Mouse (Mus musculus): ENCODE measurements at regions not wholly inside any gene's neighbourhood (a gene's known extent, or its start where the extent isn't known, plus 50 kb on each side); places are given as distances from the start of the nearest gene placed in this dataset.
A peak's percentile ranks its signal among the peaks of the same experiment; 100 is the strongest.

DNA sequence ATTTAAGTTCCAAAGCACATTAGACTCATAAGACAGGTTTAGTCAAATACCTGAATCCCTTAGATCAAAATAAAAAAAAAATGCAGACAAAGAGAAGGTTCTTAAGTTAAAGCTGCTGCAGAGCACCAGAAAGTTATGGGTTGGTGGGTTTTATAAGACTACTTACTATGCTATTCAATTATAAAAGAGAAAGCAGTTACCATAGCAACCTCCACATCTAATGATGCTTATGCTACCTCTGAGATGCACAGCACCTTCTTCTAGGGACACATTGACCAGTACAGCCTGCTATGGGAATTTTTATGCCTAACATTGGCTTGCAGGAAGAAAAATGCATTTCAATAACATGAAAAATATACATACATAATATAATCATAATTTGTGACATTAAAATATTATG is 512.1 kb upstream of the Id4 start:
- no peak for DNase-seq (ENCODE audit: low spot score)

GRCm38 (mm10) chr13:47751033-47751432 is 510.0 kb upstream of the Id4 start:
- DNase-seq (ENCODE audit: low spot score) = no peak

DNA sequence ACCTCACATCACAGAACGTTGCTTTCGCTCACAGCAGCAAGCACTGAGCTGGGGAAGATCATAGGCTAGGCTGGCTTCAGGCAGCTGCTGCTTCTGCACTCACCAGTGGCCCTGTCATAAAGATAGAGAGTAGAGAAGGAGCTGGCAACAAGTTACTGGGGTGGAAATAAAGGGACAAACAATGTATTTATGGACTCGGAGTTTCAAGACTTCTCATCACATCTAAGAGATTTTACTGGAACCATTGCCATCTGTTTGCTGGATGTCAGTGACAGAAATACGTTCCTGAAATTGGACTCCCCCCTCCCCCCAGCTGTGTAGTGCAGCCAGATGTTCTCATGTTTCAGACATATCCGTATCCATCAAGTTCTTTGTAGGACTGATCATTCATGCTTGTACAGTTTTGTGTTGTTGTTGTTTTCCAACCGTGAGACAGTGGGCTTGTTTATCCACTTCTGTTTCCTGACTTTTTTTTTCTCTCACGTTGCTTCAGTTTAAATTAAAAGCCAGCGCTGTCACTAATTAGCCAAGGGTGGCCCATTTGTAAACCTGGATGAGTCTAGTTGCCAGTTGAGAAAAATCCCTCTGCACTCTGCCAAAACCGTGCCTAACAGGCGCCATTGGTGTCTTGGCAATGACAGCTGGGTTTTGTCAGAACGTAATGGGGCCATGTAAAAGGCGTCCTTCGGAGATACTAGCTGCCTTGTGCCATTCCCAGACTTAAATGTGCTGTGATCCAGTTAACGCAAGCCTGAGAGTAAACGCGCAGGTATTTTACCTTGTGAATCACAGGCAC is 496.0 kb upstream of the Id4 start:
- DNase-seq (ENCODE audit: low spot score) = peak; percentile 53

DNA sequence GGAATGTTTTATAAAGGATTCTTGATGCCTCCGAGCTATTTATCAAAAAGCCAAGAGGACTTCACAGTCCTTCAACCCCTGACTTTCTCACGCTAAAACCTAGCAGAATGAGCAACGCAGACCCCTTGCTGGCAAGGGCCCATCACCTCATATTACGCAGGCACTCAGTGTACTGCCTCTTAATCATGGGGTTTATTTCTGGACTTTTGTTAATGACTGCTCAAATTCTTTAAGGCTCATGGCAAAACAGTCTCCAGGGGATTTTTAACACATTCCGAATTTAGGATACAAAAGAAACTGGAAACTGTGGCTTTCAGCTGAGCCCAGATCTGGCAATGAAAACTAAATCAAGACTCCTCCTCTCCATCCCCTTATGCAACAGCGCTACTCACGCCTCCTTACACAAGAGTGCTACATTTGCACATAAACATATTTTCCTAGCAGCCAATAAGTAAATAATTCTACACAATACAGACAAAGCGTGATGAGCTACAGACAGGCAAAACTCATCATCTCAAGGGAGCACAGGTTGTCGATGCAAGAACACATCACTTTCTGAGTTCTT is 492.0 kb upstream of the Id4 start:
- no peak for DNase-seq (ENCODE audit: low spot score)

GRCm38 (mm10) chr13:47777206-47778099 is 483.6 kb upstream of the Id4 start:
- peak; percentile 29 for DNase-seq (ENCODE audit: low spot score)

- DNase-seq (ENCODE audit: low spot score) = peak; percentile 10
Observed at GRCm38 (mm10) chr13:47778218-47779009, 482.6 kb upstream of the Id4 start.

DNA sequence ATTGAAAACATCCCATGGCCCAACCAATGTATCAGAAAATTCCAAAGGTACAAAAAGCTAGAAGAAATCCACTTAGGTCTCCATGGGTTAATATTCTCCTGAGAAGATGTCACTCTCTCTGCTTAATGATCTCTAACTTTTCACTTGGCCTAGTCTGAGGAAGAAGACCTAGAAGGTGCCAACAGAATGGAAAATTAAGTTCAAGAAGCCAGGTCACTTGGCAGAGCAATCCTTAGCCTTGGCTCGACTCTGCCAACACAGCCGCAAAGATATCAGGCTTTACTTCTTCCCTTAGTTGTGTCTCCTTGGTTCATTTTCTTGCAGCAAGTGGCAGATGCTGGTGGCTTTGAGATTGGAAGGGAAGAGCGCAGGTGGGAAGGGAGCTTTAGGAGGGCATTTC is 476.6 kb upstream of the Id4 start:
- DNase-seq (ENCODE audit: low spot score) = no peak

DNA sequence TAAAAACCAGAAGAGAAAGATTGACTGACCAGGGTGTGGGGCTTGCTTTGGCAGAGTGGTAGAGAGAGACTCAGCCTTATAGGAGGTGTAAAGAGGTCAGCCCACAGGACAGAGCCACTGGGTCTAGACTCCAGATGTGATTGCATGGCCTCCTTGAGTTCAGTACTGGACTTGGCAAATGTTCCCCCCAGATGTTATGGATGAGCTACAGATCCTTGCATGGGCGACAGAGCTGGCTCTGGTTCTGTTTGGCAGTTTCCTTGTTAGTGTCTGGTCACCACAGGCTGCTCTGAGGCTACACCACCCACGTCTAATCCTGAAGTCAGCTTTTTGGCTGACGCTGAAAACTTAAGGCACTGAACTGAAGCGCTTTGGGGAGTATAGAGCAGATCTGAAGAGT is 463.2 kb upstream of the Id4 start:
- no peak for DNase-seq (ENCODE audit: low spot score)

- DNase-seq (ENCODE audit: low spot score) = no peak
Observed at GRCm38 (mm10) chr13:47811711-47812415, 449.2 kb upstream of the Id4 start.

DNA sequence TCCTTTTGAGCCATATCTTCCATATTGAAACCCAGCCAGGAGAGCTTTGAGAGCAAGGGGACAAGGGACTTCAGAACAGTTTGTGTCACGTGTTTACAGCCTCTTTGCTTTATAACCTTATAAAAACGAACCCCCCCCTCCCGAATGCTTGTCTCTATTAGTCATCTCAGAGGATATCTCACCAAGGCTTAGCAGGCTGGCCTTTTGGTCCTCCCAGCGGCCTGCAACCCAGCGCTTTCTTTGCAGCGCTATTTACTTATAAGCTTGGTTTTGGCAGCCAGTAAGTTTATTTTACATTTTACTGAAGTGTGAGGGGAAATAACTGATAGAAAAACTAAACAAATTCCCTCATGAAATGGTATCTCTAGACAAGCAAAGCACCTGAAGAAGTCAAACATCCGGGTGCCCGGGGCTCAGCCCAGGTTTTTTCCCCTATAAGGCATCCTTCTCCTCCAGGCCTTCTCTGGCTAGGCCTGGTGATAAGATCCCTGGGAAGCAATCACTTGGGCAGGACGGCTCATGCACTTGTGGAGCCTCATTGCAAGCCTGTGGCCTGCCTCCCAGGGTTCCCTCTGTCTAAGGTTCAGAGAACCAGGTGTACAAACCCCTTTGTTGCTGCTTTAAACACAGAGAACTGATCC is 442.0 kb upstream of the Id4 start:
- no peak for DNase-seq (ENCODE audit: low spot score)

DNA sequence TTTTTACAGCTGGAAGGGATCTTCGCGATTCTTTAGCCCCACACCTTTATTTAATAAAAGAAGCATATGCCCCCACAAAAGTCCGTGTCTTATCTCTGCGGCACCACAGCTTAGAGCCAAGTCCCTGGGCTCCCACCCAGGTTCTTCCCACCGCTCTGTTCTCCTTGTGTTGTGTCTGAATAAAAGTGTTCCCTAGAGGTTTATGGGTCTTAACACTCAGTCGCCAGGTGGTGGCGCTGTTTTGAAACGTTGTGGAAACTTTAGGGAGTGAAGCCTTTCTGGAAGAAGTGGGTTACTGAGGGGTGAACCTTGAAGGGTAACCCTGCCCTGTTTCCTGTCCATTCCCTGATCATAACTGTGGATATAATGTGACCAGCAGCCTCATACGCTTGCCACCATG is 424.5 kb upstream of the Id4 start:
- DNase-seq (ENCODE audit: low spot score) = peak; percentile 75

DNA sequence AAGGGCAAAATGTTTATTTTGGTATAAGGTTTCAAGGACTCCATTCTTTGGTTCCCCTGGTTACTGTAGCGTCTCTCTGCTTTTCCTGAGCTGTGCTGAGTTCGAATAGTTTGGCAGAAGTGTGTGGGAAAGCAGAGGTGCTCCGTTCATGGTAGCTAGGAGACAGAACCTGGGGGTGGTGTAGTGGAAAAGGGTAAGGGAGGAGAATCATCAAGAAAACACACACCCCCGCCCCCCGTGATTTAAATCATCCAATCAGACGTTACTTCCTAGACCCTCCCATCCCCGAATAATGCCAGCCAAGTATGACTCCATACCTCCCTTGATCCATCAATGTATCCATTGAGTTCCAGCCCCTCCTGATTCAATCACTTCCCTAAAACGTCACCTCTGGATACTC is 418.6 kb upstream of the Id4 start:
- no peak for DNase-seq (ENCODE audit: low spot score)

DNA sequence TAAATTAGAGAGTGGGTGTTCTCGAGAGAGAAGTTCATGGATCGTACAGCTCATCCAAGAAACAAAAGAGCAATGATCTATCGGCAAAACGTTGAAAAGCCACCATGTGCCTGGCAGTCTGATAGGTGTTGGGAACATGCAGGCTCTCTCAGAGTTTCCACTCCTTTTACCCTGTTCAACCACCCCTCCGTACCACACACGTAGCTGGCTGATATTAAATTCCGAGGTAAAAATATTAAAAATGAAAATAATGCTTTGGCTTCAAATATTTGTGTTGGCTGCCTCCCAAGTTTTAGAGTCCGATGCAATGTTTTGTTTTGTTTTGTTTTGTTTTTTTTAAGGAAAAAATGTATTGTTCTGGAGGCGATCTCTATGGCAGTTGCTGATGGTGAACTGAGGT is 418.0 kb upstream of the Id4 start:
- no peak for DNase-seq (ENCODE audit: low spot score)

GRCm38 (mm10) chr13:47843541-47844267 is 417.3 kb upstream of the Id4 start:
- peak; percentile 52 for DNase-seq (ENCODE audit: low spot score)

GRCm38 (mm10) chr13:47846713-47847112 is 414.3 kb upstream of the Id4 start:
- DNase-seq (ENCODE audit: low spot score) = no peak

DNA sequence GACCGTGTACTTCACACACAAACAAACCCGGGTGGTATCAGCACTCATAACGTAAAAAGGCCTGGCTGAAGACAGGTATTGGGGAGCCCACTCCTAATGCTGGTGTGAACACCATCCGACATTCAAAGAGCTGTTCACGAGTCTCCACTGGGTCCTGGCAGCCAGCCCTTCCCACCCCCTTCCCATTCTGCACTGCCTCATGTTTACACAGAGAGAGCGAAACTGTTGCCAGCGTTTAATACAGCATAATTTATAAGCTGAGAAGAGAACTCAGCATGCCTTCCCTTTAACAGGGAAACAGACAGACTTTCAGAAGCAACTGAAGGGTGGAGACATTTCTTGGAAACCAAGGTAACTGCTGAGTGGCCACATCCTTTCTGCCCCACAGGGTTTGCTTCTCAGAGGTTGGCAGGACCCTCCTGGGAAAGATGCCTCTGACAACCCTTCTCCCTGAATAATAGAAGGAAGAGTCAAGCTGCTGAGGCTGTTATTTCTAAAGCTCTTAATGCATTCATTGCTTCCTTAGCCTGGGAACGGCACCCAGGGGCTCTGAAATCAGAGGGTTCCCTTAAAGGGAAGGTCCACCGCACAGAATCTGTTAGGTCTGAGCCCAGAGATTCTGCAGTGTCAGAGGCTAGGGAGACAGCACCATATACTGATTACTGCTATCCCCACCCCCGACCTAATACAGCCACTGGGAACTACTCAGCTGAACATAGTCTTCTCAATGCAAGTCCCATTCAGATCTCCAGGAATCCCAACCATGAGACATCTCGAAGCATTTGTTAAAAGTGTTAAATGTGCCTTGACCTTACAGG is 412.4 kb upstream of the Id4 start:
- no peak for DNase-seq (ENCODE audit: low spot score)

DNA sequence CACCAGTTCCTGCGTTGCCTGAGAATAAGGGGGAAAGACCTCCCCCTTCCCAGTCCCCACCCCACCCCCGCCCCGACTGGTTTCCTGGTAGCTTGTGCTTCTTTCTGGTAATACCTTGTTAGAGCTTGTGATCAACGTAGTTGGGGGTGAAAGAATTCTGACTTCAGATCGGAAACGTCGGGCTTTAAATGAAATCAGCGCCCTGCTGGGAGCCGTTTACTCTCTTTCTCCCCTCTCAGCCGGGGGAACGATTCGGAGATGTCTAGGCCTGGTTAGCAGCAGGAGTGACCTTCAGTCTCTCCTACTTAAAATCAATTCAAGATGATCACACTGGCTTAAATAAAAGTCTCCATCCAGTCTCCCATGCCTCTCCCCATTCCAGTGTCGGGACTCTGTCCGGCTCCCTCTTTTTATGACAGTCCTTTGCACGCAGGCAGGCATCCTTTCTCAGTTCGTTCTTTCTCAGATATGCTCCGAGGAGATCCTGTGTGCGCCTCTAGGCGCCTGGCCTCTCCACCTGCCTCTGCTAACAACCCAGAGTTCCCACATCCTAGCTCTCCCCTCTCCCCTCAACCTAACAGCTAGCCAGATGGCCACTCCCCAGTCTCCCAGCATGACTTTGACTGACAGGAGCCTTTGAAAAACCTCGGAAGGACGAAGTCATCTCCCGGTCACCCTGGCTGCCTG is 405.5 kb upstream of the Id4 start:
- peak; percentile 73 for DNase-seq (ENCODE audit: low spot score)

DNA sequence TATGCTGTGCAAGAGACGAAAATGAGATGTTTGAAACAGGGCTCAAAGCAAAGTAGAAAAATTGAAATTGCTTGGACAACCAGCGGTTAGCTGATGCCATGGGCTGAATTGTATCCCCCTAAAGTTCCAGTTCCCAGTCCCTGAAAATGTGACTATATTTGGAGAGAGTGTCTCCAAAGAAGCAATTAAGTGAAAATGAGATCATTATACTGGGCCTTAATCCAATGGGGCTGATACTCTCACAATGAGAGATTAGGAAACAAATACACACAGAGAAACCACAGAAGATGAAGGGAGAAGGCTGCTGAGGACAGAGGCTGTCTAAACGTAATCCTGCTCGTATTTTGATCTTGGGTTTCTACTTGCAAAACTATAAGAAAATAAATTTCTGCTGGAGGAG is 402.1 kb upstream of the Id4 start:
- no peak for DNase-seq (ENCODE audit: low spot score)

DNA sequence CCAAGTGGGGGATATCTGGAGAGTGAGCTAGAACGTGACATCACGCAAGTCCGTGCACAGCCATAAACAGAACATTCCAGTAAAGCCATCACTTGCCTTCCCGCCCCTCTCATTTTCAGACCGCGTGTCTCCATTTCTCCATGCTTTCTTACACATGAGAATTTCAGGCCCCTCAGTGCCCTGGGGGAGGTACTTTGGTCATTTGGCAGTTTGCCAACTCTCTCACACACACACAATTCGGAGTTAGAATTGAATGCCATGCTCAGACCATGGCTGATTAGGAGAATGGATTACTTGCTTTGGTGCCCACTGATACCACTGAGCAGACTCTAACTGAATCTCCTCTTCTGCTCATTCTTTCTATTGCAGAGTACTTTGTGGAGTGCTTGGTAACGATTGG is 400.7 kb upstream of the Id4 start:
- no peak for DNase-seq (ENCODE audit: low spot score)

Measured in embryo, embryonic 10.5 days (tissue).